In the genomic region with DNA sequence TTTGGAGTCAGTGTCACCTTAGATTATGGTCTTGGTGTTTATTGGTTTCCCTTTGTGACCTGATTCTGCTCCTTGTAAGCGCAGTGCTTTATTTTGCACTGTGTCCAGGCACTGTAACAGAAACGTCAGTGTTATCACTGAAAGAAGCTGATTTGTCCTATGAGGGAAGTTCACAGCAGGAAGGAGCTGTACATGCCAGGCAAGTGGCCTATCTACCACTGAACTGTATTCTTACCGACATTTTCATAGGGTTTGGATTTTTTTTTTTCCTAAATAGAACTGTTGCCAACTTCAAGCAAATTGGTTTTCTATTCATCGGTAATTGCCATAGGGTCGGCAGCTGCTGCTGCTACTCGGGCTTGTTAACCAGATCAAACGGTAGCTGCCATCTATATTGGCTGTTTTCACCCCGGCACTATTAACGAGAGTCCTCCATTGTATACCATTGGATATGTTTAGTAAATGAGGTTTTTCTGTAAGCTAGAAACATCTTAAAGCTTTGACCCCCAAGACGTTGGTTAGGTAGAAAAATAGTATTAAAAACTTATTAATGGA, we compare ENCODE assay signal across 18 mouse cellular contexts.
"Had no signal": no experiment of that assay in that cellular context is flagged by ENCODE, and none has a peak within 500 bp of the region (broad histone marks: within the 10 kb centered on the region; RNA-seq: fewer than 3 reads in every experiment).

No protein-coding gene starts in this region.

- ATAC-seq: liver, postnatal 0 days; lung, postnatal 0 days; midbrain, embryonic 15.5 days had no signal

- H3K4me3 ChIP-seq: left cerebral cortex, adult 2 months; limb, embryonic 15.5 days; midbrain, embryonic 12.5 days; midbrain, embryonic 15.5 days; neural tube, embryonic 12.5 days; neural tube, embryonic 15.5 days had no signal

- H3K36me3 ChIP-seq: midbrain, embryonic 15.5 days; neural tube, embryonic 12.5 days had no signal

- H3K27ac ChIP-seq: kidney, postnatal 0 days; left cerebral cortex, adult 2 months; limb, embryonic 15.5 days; liver, embryonic 14.5 days; macrophage; midbrain, embryonic 12.5 days; midbrain, embryonic 15.5 days; neural tube, embryonic 12.5 days; neural tube, embryonic 15.5 days had no signal

- H3K4me1 ChIP-seq: limb, embryonic 15.5 days; midbrain, embryonic 12.5 days; midbrain, embryonic 15.5 days; neural tube, embryonic 12.5 days; neural tube, embryonic 15.5 days had no signal

- H3K4me2 ChIP-seq: limb, embryonic 15.5 days; liver, embryonic 11.5 days; lung, embryonic 14.5 days; midbrain, embryonic 12.5 days; midbrain, embryonic 15.5 days; neural tube, embryonic 12.5 days; neural tube, embryonic 15.5 days had no signal

- H3K9ac ChIP-seq: limb, embryonic 15.5 days; liver, embryonic 14.5 days; liver, postnatal 0 days; lung, embryonic 14.5 days; midbrain, embryonic 12.5 days; midbrain, embryonic 15.5 days; neural tube, embryonic 12.5 days; neural tube, embryonic 15.5 days had no signal

- H3K9me3 ChIP-seq: limb, embryonic 15.5 days; midbrain, embryonic 12.5 days; midbrain, embryonic 15.5 days; neural tube, embryonic 12.5 days; neural tube, embryonic 15.5 days had no signal

- DNase-seq: kidney, adult 2 months; kidney, postnatal 25 days; layer of hippocampus, postnatal 36 days; liver, postnatal 0 days; lung, embryonic 14.5 days; thymus, adult 18-20 months; thymus, postnatal 36 days had no signal

- H3K27me3 ChIP-seq: limb, embryonic 15.5 days; midbrain, embryonic 12.5 days; midbrain, embryonic 15.5 days; neural tube, embryonic 12.5 days; neural tube, embryonic 15.5 days had no signal
